Mouse (Mus musculus) liver, postnatal 0 days (tissue): ENCODE measurements at regions not wholly inside any gene's neighbourhood (a gene's known extent, or its start where the extent isn't known, plus 50 kb on each side); places are given as distances from the start of the nearest gene placed in this dataset.

Experiments
- CTCF ChIP-seq: sonication (generic); IDR thresholded peaks from 2 replicates; pipeline ENCODE4 v1.5.1; 2016; ENCODE audit warnings: antibody characterized with exemption, low read depth
- EP300 ChIP-seq: IDR thresholded peaks from 2 replicates; pipeline ENCODE4 v1.6.1; 2016; ENCODE audit warnings: antibody characterized with exemption, low read depth, mild to moderate bottlenecking

- TF ChIP-seq EP300 (no peak), CTCF (no peak)
Measured at GRCm38 (mm10) chr1:144355560-144356310, 106.7 kb upstream of the Rgs1 start.
